Mouse (Mus musculus) left cerebral cortex, postnatal 10 days (tissue): Measurements from ENCODE around the gene Cd52. TPM values are rescaled to one million over a fixed set of nuclear protein-coding genes. Genes with fewer than 3 reads are reported as not detected.
A peak's percentile ranks its signal among the peaks of the same experiment; 100 is the strongest.
"Not testable (repeated sequence)": the region's sequence is repeated elsewhere in the genome, so short reads cannot be mapped to it uniquely, and the experiment has no call there.

Source experiments
- DNase-seq, 2 experiments: peaks; one replicate each; pipeline ENCODE4 v3.0.0; 2021 to 2022; ENCODE audit warnings: low spot score in 2 of 2, mixed read lengths in 1 of 2; ENCODE audit errors: extremely low spot score in 1 of 2
- intact Hi-C: fragments of 180-260 bp; cut with DNase I; formaldehyde crosslinking; loops from one replicate; pipeline ENCODE4 v1.15.1; 2025
- total RNA-seq, 2 experiments: library from RNA; stranded (reverse); gene quantifications; 2 replicates each; pipeline ENCODE4 v1.2.3; 2021

Cd52 gene
- 1 to 10 TPM; 1.3 to 1.6 TPM for total RNA-seq

- DNase-seq, result no peak
- intact Hi-C loops, result no loop called here
Observed at GRCm38 (mm10) chr4:134094923-134095547, at the start of gene Cd52. Cd52 (minus strand) TSS chr4:134095082.

GRCm38 (mm10) chr4:134144297-134144696 lies 49.4 kb upstream of the Cd52 start:
- DNase-seq, intact Hi-C loops: not testable (repeated sequence)

GRCm38 (mm10) chr4:134138857-134139256 lies 44.0 kb upstream of the Cd52 start:
- intact Hi-C loops, result no loop called here
- no peak for DNase-seq

DNA sequence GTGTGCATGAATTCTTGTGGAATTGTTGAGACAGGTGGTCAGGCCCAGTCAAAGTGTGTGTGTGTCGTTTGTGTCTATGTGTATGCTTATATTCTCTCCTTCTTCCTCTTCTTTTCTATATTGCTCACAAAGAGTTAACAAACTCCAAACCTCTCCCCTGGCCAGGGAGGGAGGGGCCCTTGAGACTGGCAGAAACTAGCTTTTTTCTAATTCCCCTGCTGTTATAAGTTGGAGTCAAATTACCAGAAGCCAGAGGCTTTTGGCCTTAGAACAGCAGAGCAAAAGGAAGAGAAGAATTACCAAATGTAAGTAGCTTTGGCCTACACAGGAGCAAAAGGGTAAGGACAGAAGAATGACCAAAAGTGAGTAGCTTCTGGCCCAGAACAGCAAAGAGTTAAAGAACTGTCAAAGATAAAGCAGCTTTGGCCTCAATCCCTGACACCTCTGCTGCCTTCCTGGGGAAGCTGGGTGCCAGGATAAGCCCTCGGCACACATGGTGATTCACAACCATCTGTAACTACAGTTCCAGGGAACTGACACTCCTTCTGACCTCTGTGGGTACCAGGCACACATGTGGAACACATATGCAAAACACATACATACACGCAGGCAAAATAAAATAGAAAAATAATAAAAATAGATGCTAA lies 41.5 kb upstream of the Cd52 start:
- no peak for DNase-seq
- intact Hi-C loops, result no loop called here

DNA sequence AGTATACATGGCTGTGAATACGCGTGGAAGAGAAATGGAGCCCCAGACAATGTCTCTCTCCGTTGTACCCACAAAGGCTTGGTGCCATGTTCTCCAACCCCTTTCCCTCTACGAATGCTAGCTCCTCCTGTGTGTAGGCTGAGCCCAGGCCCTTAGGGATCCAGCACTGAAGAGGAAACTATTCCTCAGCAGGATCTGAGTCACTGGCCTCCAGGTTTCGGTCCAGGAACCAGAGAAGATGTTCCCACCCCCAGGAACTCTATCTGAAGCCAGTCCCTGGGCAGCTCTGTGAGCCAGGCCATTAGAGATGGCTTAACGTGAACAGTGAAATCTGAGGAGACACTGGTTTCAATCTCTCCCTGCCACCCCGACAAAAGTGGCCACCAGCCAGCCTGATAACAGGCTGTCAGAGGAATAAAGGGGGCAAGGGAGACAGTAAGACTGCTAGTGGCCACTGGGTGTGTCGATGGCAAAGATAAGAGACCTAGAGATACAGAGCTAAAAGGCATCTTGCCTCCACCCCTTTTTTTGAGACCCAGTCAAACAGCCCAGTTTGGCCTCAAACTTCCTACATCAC lies 37.7 kb upstream of the Cd52 start:
- no peak for DNase-seq
- intact Hi-C loops, result no loop called here

- DNase-seq, result no peak
- intact Hi-C loops, result no loop called here
Observed at GRCm38 (mm10) chr4:134132117-134132516, 37.2 kb upstream of the Cd52 start.

DNA sequence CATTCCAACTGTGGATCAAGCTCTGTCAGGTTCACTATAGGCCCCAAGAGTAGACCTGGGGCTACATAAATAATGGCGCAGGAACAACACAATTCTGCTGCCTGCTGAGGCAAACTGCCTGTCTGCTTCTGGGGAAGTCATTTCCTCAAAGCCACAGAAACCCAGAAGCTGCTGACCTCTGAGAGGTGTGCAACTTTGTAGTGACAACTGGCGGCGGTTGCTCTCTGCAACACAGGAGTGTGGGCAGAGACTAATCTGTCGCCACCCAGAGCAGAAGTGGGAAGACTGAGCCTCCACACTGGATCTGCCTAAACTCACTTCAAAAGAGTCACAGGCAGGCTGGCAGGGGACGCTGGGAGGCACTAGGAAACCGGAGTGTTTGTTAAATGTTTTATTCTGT lies 34.6 kb upstream of the Cd52 start:
- intact Hi-C loops, result no loop called here
- peak in 1 of 2 experiments; percentile 35 for DNase-seq

- intact Hi-C loops, result no loop called here
- DNase-seq, result peak in 1 of 2 experiments; percentile 59
Observed at GRCm38 (mm10) chr4:134128983-134129362, 34.1 kb upstream of the Cd52 start.

DNA sequence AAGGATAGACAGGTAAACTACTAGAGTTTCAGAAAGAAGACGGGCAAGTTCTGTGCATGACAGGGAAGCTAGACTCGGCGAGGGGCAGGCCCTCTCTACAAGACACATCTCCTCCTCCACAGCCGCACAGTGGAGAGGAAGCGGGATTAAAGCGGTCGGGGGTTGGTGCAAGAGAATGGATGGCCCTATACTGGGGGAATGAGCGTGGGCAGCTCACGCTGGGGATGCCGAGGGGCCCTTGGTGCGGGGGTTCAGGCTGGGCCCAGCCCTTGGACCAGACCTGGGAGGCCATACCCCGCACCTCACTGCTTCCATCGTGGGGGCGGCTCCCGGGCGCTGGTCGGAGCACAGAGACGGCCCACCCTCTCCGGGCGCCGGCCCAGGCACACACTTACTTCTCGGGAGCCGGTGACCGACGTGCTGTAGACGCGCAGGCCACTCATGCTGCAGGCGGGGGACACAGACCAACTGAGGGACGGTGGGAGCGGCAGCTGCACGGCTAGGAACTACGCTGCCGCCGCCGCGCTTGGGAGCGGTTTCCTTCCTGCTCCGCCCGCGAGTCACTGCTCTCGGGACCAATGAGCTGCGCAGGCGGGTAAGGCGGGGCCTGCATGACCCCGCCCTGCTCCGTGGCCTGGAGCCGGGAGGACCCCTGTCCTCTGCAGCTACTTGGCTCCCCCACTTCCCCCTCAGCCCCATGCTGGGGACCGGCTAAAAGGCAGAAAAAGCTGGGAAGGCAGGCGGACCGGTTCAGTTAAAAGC lies 33.5 kb upstream of the Cd52 start, which contains the start of gene Sh3bgrl3:
TSS of gene Sh3bgrl3 (minus strand) at position 569 of the 762 bp plus-strand sequence.
- intact Hi-C loops, result no loop called here
- peak; percentile 86 to 95 for DNase-seq

- DNase-seq, result no peak
- intact Hi-C loops, result no loop called here
Observed at GRCm38 (mm10) chr4:134127793-134128192, 32.9 kb upstream of the Cd52 start.

DNA sequence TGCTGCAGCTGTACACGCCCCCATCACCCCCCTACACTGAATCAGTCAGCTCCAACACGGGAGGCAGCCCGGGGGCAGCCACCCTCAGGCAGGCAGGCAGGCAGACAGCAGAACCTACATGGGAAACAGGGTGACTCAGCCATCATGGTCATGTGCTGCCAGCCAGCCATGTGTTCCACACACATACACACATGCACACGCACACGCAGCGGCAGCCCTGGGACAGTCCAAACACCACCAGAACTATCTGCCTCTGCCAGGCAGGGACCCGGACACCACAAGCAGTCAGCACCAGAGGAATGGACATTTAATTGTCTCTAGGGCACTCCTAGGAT lies 32.2 kb upstream of the Cd52 start:
- intact Hi-C loops, result no loop called here
- peak in 1 of 2 experiments; percentile 46 for DNase-seq

GRCm38 (mm10) chr4:134126300-134127120 lies 31.6 kb upstream of the Cd52 start:
- peak in 1 of 2 experiments; percentile 37 for DNase-seq
- intact Hi-C loops, result no loop called here

DNA sequence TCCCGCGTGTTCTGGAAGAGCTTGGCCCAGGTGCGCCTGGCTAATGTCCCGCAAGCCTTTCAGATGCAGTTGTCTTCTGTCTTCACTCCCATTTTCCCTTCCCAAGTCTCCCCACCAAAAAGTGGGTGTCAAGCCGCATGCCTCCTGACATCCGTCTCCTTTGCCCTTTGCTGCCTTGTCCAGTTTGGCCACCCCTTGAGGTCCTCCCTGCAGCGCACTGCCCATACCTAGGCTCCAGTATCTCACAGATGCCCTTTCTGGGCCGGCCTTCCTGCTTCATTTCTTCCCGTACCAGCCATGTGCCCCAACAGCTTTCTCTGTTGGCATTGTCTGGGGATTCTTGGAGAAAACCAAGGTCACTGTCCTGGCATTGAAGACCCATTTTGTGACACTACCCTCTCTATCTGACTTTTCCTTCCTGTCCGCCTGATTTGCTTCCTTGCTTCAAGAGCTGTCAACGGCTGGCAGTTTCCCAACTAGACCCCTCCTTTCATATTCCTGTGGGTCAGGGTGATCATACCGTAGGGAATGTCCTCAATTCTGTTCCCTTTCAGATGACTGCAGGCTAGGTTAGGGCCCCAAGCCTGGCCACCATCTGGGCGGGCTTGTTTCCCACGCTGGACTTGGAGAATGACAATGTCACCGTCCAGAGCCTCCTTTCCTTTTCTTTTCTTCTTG lies 30.6 kb upstream of the Cd52 start:
- peak in 1 of 2 experiments; percentile 40 for DNase-seq
- intact Hi-C loops, result no loop called here

DNA sequence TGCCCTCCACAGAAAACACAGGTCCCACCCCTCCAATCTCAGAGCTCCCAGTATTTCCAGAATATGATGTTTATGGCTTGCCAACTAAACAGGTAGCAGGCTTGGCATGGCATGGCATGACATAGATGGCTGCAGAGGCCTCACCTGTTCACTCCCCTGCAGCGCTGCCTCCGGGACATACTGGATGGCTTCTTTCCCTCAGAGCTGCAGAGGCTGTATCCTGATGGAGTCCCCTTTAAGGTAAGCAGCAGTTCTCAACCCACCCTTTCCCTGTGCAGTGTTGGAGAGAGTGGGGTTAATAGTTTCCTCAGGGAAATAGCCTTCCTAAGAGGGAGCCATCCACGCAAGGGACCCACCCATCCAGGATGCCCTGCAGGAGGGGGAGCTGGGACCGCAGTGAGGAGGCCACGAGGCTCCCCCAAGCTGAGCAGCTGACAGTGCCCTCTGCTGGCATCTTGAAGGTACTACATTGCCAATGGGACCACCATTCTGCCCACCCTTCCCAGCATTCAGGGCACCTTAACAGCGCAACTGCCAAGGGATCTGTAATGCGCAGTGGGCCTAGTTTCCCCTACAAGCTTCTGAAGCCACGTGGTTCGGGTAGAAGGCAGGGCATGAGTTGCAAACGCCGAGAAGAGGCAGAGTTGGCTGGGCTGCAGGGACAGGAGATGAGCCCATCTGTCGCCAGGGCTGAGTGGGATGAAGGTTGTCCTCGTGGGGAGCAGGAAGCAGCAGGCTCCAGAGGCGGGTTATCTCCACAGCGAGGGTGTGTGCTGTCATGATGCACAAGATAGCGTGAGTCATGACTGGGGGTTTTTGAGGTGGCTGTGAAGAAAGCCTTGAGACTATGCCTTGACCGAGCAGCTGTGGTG lies 29.0 kb upstream of the Cd52 start:
- intact Hi-C loops, result no loop called here
- peak; percentile 64 to 72 for DNase-seq

GRCm38 (mm10) chr4:134123147-134123546 lies 28.3 kb upstream of the Cd52 start:
- no peak for DNase-seq
- intact Hi-C loops, result no loop called here

GRCm38 (mm10) chr4:134122281-134122680 lies 27.4 kb upstream of the Cd52 start:
- intact Hi-C loops, result no loop called here
- no peak for DNase-seq

- DNase-seq, result peak in 1 of 2 experiments; percentile 35
- intact Hi-C loops, result no loop called here
Observed at GRCm38 (mm10) chr4:134121571-134121970, 26.7 kb upstream of the Cd52 start.
